Mouse (Mus musculus) embryonic facial prominence, embryonic 15.5 days (tissue): ENCODE results near the gene Rarb. TPM values are rescaled to one million over a fixed set of nuclear protein-coding genes. Genes with fewer than 3 reads are reported as not detected.

Experiments used
- ATAC-seq: fragments of 200-750 bp; cut with Nextera tagmentation; 2 replicates; pipeline ENCODE4 v1.8.0; 2017; ENCODE audit warnings: low read depth, moderate TSS enrichment; ENCODE audit not compliant: insufficient number of reproducible peaks, low FRiP score, low TSS enrichment
- H3K27ac ChIP-seq: fragments of 300-500 bp; sonication (generic); replicated peaks from 2 replicates; pipeline ENCODE4 v1.5.1; 2015; ENCODE audit warnings: mild to moderate bottlenecking, inconsistent platforms
- H3K27me3 ChIP-seq: fragments of 300-500 bp; sonication (generic); 2 replicates; pipeline ENCODE4 v1.6.1; 2015; ENCODE audit warnings: inconsistent platforms
- H3K36me3 ChIP-seq: fragments of 300-500 bp; sonication (generic); 2 replicates; pipeline ENCODE4 v1.6.1; 2015; ENCODE audit warnings: mild to moderate bottlenecking, inconsistent platforms
- H3K4me1 ChIP-seq: fragments of 300-500 bp; sonication (generic); 2 replicates; pipeline ENCODE4 v1.6.1; 2015; ENCODE audit warnings: inconsistent platforms
- H3K4me2 ChIP-seq: fragments of 300-500 bp; sonication (generic); replicated peaks from 2 replicates; pipeline ENCODE4 v1.6.1; 2015; ENCODE audit warnings: mild to moderate bottlenecking, inconsistent platforms
- H3K4me3 ChIP-seq: fragments of 300-500 bp; sonication (generic); replicated peaks from 2 replicates; pipeline ENCODE4 v1.5.1; 2015; ENCODE audit warnings: mild to moderate bottlenecking, inconsistent platforms
- H3K9ac ChIP-seq: fragments of 300-500 bp; sonication (generic); 2 replicates; pipeline ENCODE4 v1.6.1; 2015; ENCODE audit warnings: inconsistent platforms
- H3K9me3 ChIP-seq: fragments of 300-500 bp; sonication (generic); replicated peaks from 2 replicates; pipeline ENCODE4 v1.6.1; 2016; ENCODE audit warnings: inconsistent platforms
- WGBS: fragments of 180-500 bp; shearing (Covaris S2); methylation state at CpG from one replicate; pipeline ENCODE4 v1.1.7; 2015; 5-methylcytosine and 5-hydroxymethylcytosine counted together
- polyA plus RNA-seq: library from polyadenylated mRNA; unstranded; fragments of >200 nt; fragmentation: Nextera tagmentation; extraction: Ambion mirVana; gene quantifications from 2 replicates; pipeline ENCODE4 v1.2.1, GENCODE M21; 2015

Gene Rarb
- polyA plus RNA-seq, 1 experiment from 2014 or later: 12.6 TPM

GRCm38 (mm10) chr14:16552293-16552692 lies 266.7 kb downstream of the Rarb start:
- Histone ChIP-seq H3K36me3 (no peaks in the 10 kb centered on the region), H3K9ac (no peak overlapping the region), H3K9me3 (no peaks in the 10 kb centered on the region), H3K4me1 (peaks cover 22% of the 10 kb centered on the region), H3K4me3 (no peak overlapping the region), H3K27ac (no peak overlapping the region), H3K27me3 (no peaks in the 10 kb centered on the region), H3K4me2 (no peak overlapping the region)
- no peak for ATAC-seq
- 86% methylated on average over 1 of the region's 1 CpGs for WGBS

GRCm38 (mm10) chr14:16551843-16552242 lies 267.1 kb downstream of the Rarb start:
- H3K36me3 ChIP-seq: no peaks in the 10 kb centered on the region
- no peak for ATAC-seq
- no peak overlapping the region for H3K4me3 ChIP-seq
- no peak overlapping the region for H3K9ac ChIP-seq
- no peak overlapping the region for H3K27ac ChIP-seq
- peaks cover 22% of the 10 kb centered on the region for H3K4me1 ChIP-seq
- H3K27me3 ChIP-seq: no peaks in the 10 kb centered on the region
- H3K4me2 ChIP-seq: no peak overlapping the region
- WGBS: 85% methylated on average over 1 of the region's 1 CpGs
- no peaks in the 10 kb centered on the region for H3K9me3 ChIP-seq

- ATAC-seq: no peak
- no peak overlapping the region for H3K9ac ChIP-seq
- no peak overlapping the region for H3K4me2 ChIP-seq
- no peaks in the 10 kb centered on the region for H3K36me3 ChIP-seq
- no peaks in the 10 kb centered on the region for H3K27me3 ChIP-seq
- H3K27ac ChIP-seq: no peak overlapping the region
- peaks cover 3% of the 10 kb centered on the region; the same call in 1 of the 2 replicates for H3K4me1 ChIP-seq
- no peaks in the 10 kb centered on the region for H3K9me3 ChIP-seq
- 84% methylated on average over 8 of the region's 8 CpGs for WGBS
- no peak overlapping the region for H3K4me3 ChIP-seq
Measured at GRCm38 (mm10) chr14:16548200-16548576, 270.8 kb downstream of the Rarb start.

GRCm38 (mm10) chr14:16547492-16548199 lies 271.3 kb downstream of the Rarb start:
- no peak overlapping the region for H3K9ac ChIP-seq
- ATAC-seq: no peak
- no peak overlapping the region for H3K4me3 ChIP-seq
- peaks cover 3% of the 10 kb centered on the region; the same call in 1 of the 2 replicates for H3K4me1 ChIP-seq
- WGBS: 71% methylated on average over 6 of the region's 6 CpGs
- no peaks in the 10 kb centered on the region for H3K36me3 ChIP-seq
- no peak overlapping the region for H3K4me2 ChIP-seq
- no peak overlapping the region for H3K27ac ChIP-seq
- no peaks in the 10 kb centered on the region for H3K9me3 ChIP-seq
- no peaks in the 10 kb centered on the region for H3K27me3 ChIP-seq

- Histone ChIP-seq H3K9me3 (no peaks in the 10 kb centered on the region), H3K27me3 (no peaks in the 10 kb centered on the region), H3K4me3 (no peak overlapping the region), H3K4me1 (0 out of 2 replicates have a peak, but pooled peaks cover 3% of the 10 kb centered on the region), H3K4me2 (no peak overlapping the region), H3K36me3 (no peaks in the 10 kb centered on the region), H3K27ac (no peak overlapping the region), H3K9ac (no peak overlapping the region)
- ATAC-seq: no peak
- WGBS: 68% methylated on average over 2 of the region's 2 CpGs
Measured at GRCm38 (mm10) chr14:16544995-16545394, 274.0 kb downstream of the Rarb start.

- Histone ChIP-seq H3K4me3 (no peak overlapping the region), H3K27ac (no peak overlapping the region), H3K4me2 (no peak overlapping the region), H3K9ac (no peak overlapping the region), H3K27me3 (no peaks in the 10 kb centered on the region), H3K36me3 (no peaks in the 10 kb centered on the region), H3K4me1 (no peaks in the 10 kb centered on the region), H3K9me3 (no peaks in the 10 kb centered on the region)
- 71% methylated on average over 1 of the region's 1 CpGs for WGBS
- ATAC-seq: no peak
Measured at GRCm38 (mm10) chr14:16541641-16542040, 277.3 kb downstream of the Rarb start.

GRCm38 (mm10) chr14:16537433-16537832 lies 281.5 kb downstream of the Rarb start:
- ATAC-seq: no peak
- WGBS: 36% methylated on average over 4 of the region's 4 CpGs
- Histone ChIP-seq H3K27me3 (no peaks in the 10 kb centered on the region), H3K36me3 (no peaks in the 10 kb centered on the region), H3K9me3 (no peaks in the 10 kb centered on the region), H3K27ac (no peak overlapping the region), H3K4me1 (no peaks in the 10 kb centered on the region), H3K9ac (no peak overlapping the region), H3K4me2 (no peak overlapping the region), H3K4me3 (no peak overlapping the region)

GRCm38 (mm10) chr14:16528631-16529030 lies 290.3 kb downstream of the Rarb start:
- Histone ChIP-seq H3K4me1 (no peaks in the 10 kb centered on the region), H3K36me3 (no peaks in the 10 kb centered on the region), H3K27ac (no peak overlapping the region), H3K27me3 (no peaks in the 10 kb centered on the region), H3K4me2 (no peak overlapping the region), H3K4me3 (no peak overlapping the region), H3K9me3 (no peaks in the 10 kb centered on the region), H3K9ac (no peak overlapping the region)
- WGBS: 54% methylated on average over 2 of the region's 2 CpGs
- no peak for ATAC-seq

GRCm38 (mm10) chr14:16526120-16526519 lies 292.8 kb downstream of the Rarb start:
- Histone ChIP-seq H3K4me3 (no peak overlapping the region), H3K4me1 (no peaks in the 10 kb centered on the region), H3K27me3 (no peaks in the 10 kb centered on the region), H3K36me3 (no peaks in the 10 kb centered on the region), H3K27ac (no peak overlapping the region), H3K9ac (no peak overlapping the region), H3K4me2 (no peak overlapping the region), H3K9me3 (no peaks in the 10 kb centered on the region)
- 86% methylated on average over 3 of the region's 3 CpGs for WGBS
- no peak for ATAC-seq

- H3K9ac ChIP-seq: no peak overlapping the region
- no peak for ATAC-seq
- H3K27me3 ChIP-seq: no peaks in the 10 kb centered on the region
- H3K4me2 ChIP-seq: no peak overlapping the region
- H3K9me3 ChIP-seq: no peaks in the 10 kb centered on the region
- no peaks in the 10 kb centered on the region for H3K4me1 ChIP-seq
- H3K27ac ChIP-seq: no peak overlapping the region
- H3K4me3 ChIP-seq: no peak overlapping the region
- WGBS: 82% methylated on average over 5 of the region's 5 CpGs
- no peaks in the 10 kb centered on the region for H3K36me3 ChIP-seq
Measured at GRCm38 (mm10) chr14:16525137-16525924, 293.6 kb downstream of the Rarb start.

- Histone ChIP-seq H3K9ac (no peak overlapping the region), H3K9me3 (no peaks in the 10 kb centered on the region), H3K4me1 (peaks cover 4% of the 10 kb centered on the region; the same call in 1 of the 2 replicates), H3K36me3 (no peaks in the 10 kb centered on the region), H3K27ac (no peak overlapping the region), H3K4me3 (no peak overlapping the region), H3K27me3 (no peaks in the 10 kb centered on the region), H3K4me2 (no peak overlapping the region)
- 74% methylated on average over 3 of the region's 3 CpGs for WGBS
- no peak for ATAC-seq
Measured at GRCm38 (mm10) chr14:16522852-16523251, 296.1 kb downstream of the Rarb start.
